Mouse (Mus musculus) NIH3T3 (cell line): ENCODE results near the gene Gpx3.
A peak's percentile ranks its signal among the peaks of the same experiment; 100 is the strongest.
"Not testable (repeated sequence)": the region's sequence is repeated elsewhere in the genome, so short reads cannot be mapped to it uniquely, and the experiment has no call there.

Source experiments
- DNase-seq: peaks from one replicate; pipeline ENCODE4 v3.0.0-alpha.2; 2012; ENCODE audit warnings: low read depth

The Gpx3 gene

GRCm38 (mm10) chr11:54902333-54903323 is at the start of gene Gpx3:
Gpx3 (plus strand) TSS chr11:54902453.
- DNase-seq = no peak

GRCm38 (mm10) chr11:54858880-54859279 is 43.4 kb upstream of the Gpx3 start:
- not testable (repeated sequence) for DNase-seq

DNA sequence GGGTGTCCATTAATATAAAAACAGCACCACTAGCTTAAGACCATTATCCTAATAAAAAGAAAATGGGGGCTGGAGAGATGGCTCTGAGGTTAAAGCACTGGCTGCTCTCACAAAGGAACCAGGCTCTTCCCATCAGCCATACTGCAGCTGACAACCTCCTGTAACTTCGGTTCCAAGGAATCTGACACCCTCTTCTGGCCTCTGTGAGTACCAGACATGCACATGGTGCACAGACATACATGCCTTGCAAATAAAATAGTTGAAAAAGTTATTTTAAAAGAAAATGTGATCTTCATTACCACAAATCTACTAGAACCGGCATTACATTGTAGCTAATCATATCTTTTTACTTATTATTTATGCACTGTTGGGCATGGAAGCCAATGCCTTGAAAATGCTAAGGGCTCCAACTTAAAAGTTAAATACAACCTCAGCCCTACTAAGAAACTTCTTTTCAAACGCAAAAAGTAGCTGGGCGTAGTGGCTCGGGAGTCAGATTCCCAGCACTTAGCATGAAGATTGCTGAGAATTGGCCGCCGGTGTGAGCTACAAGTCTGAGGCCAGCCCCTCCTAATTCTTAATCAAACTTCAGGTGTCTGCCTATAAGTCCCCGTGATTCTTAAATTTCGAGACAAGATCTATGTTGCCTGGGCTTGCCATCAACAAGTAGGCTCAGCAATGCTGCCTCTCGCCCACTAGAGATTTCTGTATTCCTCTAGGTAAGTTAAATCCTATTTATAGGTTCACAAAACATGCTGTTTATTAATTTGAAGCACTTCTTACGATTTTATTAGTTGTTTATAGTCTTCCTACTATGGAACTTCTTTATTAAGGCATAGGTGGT is 42.7 kb upstream of the Gpx3 start:
- DNase-seq = peak; percentile 77

- DNase-seq = peak; percentile 99
Observed at GRCm38 (mm10) chr11:54860256-54861038, 41.8 kb upstream of the Gpx3 start, which contains the start of gene Lyrm7. Lyrm7 (minus strand) TSS chr11:54860916.

GRCm38 (mm10) chr11:54861471-54862420 is 40.5 kb upstream of the Gpx3 start:
- DNase-seq = no peak

- peak; percentile 75 for DNase-seq
Observed at GRCm38 (mm10) chr11:54862621-54863520, 39.4 kb upstream of the Gpx3 start.

DNA sequence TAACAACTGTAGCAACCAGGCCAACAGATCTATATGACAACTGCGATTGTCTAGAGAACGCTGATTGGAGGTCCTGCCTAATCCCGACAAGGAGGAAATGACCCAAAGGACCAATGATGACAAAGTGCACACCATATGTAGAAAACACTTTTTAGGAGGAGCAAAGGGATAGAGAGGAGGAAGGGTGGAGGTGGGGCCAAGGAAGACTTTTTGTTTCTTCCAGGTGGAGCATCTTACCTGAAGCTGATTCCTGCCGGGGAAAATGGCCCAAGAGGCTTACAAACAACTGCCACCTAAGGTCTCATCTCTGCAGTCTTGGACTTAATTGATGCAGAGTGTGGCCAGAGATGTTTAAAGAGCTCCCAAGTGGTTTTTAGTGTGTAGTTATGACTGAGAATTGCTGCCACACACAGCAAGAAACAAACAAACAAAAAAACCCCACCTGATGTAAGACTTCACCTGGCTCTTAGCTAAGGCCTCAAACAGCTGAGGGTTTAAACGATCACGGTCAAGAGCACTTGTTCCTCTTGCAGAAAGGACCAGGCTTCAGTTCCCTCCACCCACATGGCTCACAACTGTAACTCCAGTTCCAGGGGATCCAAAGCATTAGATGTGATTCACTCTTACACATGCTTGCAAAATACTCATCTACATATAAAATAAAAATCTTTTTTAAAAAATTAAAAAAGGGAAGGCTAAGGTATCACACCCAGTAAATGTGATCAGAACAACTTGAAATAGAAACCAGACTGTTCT is 36.7 kb upstream of the Gpx3 start:
- no peak for DNase-seq

DNA sequence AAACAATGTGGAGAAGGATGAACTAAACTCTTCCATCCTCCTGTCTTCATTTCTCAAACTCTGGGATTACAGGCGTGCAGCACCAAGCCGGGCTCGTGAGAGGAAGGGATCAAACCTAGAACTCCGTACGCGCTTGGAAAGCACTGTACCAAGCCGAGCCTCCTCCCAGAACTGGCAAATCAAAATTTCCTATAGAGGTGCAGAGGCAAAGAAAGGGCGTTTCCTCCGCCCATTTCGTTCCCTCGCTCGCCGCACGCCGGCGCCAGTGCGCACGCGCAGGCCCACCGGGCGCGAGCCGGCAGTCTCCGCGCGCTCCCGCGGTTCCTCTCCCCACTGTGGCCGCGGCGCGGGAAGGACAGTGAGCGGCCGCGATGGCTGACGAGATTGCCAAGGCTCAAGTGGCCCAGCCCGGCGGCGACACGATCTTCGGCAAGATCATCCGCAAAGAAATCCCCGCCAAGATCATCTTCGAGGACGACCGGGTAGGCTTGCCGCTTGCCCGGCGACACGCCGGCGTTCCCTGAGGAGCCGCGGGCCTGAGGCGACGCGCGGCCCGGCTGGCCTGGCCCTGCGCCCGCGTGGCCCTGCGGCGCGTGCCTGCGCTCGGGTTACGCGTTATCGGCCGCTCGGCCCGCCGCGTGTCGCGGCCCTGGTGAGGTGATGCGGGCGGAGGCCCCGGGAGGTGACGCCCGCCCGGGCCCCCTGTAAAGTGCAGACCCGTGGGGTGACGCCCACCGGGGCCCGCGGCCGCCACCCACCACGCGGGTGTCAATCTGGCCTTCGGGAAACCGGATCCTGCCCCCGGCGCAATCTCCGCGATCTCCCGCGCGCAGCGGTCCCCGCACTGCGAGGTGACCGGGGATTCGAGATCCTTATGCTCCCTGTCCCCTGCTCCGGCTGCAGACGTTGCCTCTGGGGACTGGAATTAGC is 35.9 kb upstream of the Gpx3 start, which contains the start of gene Hint1:
Gene Hint1 (plus strand): TSS at position 265 of the 930 bp plus-strand sequence.
- DNase-seq = peak; percentile 96

DNA sequence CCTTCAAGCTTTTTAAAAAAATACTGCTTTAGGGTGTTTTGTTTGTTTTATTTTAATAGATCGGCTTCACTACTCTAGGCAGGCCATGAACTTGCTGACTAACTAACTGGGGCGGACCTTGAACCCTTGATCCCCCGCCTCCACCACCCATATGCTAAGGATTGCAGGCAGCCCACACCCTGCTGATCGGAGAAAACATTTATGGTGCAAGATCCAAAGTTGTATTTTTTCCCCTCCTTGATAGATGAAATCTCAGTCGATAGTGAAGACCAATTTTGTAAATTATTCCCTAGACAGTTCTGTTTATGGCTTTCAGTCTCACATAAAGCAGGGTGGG is 35.2 kb upstream of the Gpx3 start:
- peak; percentile 70 for DNase-seq

- DNase-seq = no peak
Observed at GRCm38 (mm10) chr11:54867903-54868434, 34.3 kb upstream of the Gpx3 start.

DNA sequence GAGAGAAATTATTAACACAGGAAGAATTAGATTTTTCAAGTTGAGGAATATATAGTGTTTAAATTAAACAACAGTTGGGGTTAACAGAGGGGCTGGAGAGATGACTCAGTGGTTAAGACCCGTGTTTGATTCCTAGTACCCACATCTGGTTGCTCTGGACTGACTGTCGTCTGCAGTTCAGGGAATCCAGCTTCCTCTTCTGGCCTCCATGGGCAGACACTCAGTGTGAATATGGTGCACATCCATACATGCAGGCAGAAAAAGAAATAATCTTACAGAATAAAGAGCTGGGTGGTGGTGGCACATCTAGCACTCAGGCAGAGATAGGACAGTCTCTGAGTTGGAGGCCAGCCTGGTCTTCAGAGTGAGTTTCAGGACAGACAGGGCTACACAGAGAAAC is 33.8 kb upstream of the Gpx3 start:
- no peak for DNase-seq

GRCm38 (mm10) chr11:54869318-54869717 is 32.9 kb upstream of the Gpx3 start:
- DNase-seq = no peak

GRCm38 (mm10) chr11:54871831-54872537 is 30.3 kb upstream of the Gpx3 start:
- no peak for DNase-seq

DNA sequence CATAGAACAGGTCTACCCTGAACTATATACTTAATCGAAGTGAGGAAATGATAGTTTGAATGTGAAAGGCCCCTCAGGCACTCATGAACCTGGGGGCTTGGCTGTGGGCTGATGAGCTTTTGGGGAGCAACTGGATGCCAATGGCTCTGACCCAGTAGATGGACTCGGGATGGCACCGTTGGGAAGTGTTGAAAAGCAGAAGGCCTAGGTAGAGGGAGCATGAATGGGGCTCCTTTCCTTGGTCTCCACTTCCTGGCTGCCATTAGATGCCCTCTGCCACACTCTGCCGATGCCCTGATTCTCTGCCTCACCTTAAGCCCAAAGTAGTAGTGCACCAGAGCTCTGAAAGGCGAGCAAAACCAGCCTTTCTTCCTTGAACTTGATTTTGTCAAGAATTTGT is 26.2 kb upstream of the Gpx3 start:
- DNase-seq = no peak

DNA sequence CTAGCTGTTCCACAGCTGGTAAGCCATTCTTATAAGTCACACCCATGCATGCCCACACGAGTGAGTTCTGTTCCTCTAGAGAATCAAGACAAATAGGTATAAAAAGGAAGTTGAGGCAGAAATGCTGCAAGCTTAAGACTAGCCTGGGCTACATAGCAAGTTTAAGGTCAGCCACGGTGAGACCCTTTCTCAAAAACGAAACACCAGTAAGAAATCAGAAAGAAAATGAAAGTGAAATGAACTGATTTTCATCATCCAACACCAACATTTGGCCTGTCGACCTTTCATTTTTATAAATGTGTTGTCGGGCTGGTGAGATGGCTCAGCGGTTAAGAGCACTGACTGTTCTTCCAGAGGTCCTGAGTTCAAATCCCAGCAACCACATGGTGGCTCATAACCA is 23.4 kb upstream of the Gpx3 start:
- DNase-seq = no peak

DNA sequence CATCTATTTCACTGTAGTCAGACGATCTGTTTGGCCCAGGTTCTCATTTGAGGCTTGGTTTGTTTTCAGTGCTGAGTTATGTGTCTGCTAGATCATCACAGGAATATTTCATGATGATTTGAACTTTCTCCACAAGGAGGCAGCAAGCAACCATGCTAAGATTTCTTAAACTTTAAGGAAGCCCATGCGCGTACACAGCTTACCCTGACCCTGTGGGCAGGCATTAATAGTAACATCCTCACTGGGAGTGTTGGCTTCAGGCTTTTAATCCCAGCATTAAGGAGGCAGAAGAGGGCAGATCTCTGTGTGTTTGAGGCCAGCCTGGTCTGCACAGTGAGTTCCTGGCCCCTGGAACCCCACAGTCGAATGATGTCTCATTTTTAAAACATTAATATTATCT is 22.8 kb upstream of the Gpx3 start:
- DNase-seq = peak; percentile 91

DNA sequence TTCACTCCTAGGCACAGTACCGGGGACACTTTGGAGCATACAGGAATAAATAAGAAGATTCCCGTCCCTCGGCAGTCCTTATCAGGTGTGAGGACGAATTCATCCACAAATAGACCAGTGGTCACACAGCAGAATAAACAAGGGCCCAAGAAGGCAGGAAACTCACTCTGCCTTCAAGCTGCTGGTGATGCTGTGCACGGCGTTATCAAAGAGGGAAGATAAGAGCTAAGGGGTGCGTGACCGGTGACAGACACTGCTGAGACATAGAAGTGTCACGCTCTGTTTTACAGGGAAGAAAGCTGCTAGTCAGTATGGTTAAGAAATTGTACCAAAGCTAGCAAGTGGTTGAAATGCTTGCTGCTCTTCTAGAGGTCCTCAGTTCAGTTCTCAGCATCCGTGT is 22.3 kb upstream of the Gpx3 start:
- no peak for DNase-seq
